ENCODE assay signal across 20 mouse cellular contexts in the genomic region with DNA sequence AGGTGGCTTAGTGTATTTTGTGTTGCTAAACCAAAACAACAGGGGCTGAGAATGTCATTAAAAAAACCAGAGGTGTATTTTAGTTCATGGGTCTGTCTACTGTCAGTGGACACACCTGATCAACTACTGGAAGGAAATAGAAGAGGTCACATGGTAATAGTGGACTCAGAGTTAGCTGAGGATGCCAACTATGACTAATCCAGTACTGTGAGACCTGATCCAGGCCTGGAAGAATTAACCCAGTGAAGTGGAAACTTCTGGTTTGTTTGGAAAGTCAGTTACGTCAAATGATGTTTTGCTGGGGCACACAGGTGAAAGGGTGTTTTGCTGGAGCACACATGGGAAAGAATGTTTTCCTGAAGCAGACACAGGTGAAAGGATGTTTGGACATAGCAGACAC. TPM values are rescaled to one million over a fixed set of nuclear protein-coding genes. Genes with fewer than 3 reads are reported as not detected.
DNase-seq lines count a peak whose midpoint lies in the region; ATAC-seq and TF ChIP-seq lines count a peak whose summit lies in the region.
"Had no signal": no experiment of that assay in that cellular context is flagged by ENCODE, and none has a peak within 500 bp of the region (broad histone marks: within the 10 kb centered on the region; RNA-seq: fewer than 3 reads in every experiment).

No protein-coding gene starts in this region.

- 60% methylated on average over 1 of the region's 1 CpGs for WGBS in kidney, adult 2 months
- WGBS in liver, adult 2 months, result 34% methylated on average over 1 of the region's 1 CpGs
- WGBS in liver, embryonic 12.5 days (ENCODE audit: insufficient replicate concordance), result 72% methylated on average over 1 of the region's 1 CpGs

- H3K4me1 ChIP-seq in kidney, adult 2 months (ENCODE audit: control insufficient read depth, insufficient read depth, low read length), result no peaks in the 10 kb centered on the region
- peaks cover 4% of the 10 kb centered on the region for H3K4me1 ChIP-seq in liver, adult 2 months (ENCODE audit: control insufficient read depth, insufficient read depth, low read length)
- no peaks in the 10 kb centered on the region for H3K4me1 ChIP-seq in liver, embryonic 12.5 days
- H3K4me1 ChIP-seq: forebrain, embryonic 13.5 days; forebrain, embryonic 15.5 days had no signal

- TF ChIP-seq CTCF in kidney, adult 2 months (conservative IDR thresholded peaks at IDR 0.05; ENCODE audit: insufficient read depth, insufficient read length, low read depth, low read length), result no peak
- no peak for TF ChIP-seq CTCF in liver, adult 2 months (IDR thresholded peaks at IDR 0.05; ENCODE audit: low read depth, low read length)

- H3K27me3 ChIP-seq in kidney, adult 2 months (replicated peaks; ENCODE audit: control insufficient read depth, insufficient read depth, low read length), result no peaks in the 10 kb centered on the region
- H3K27me3 ChIP-seq in liver, adult 2 months (ENCODE audit: control insufficient read depth, insufficient read depth, low read length), result no peaks in the 10 kb centered on the region
- H3K27me3 ChIP-seq in liver, embryonic 12.5 days (replicated peaks), result no peaks in the 10 kb centered on the region
- H3K27me3 ChIP-seq: embryonic facial prominence, embryonic 12.5 days; forebrain, embryonic 13.5 days; forebrain, embryonic 15.5 days had no signal

- no peaks in the 10 kb centered on the region for H3K36me3 ChIP-seq in kidney, adult 2 months (ENCODE audit: control insufficient read depth, insufficient read depth, low read length)
- H3K36me3 ChIP-seq in liver, adult 2 months (ENCODE audit: control insufficient read depth, insufficient read depth, low read length), result no peaks in the 10 kb centered on the region
- no peaks in the 10 kb centered on the region for H3K36me3 ChIP-seq in liver, embryonic 12.5 days
- H3K36me3 ChIP-seq: embryonic facial prominence, embryonic 10.5 days; embryonic facial prominence, embryonic 12.5 days; forebrain, embryonic 15.5 days had no signal

- H3K27ac ChIP-seq in kidney, adult 2 months (ENCODE audit: insufficient read depth, low read depth, low read length), result no peak overlapping the region
- peak overlapping the region; percentile 68 for H3K27ac ChIP-seq in liver, adult 2 months (replicated peaks; ENCODE audit: insufficient read depth, low read depth, low read length)
- H3K27ac ChIP-seq in liver, embryonic 12.5 days, result no peak overlapping the region
- H3K27ac ChIP-seq: embryonic facial prominence, embryonic 10.5 days; embryonic facial prominence, embryonic 12.5 days; forebrain, embryonic 13.5 days; forebrain, embryonic 15.5 days had no signal

- no peak for ATAC-seq in liver, embryonic 12.5 days
- ATAC-seq: forebrain, embryonic 13.5 days; forebrain, embryonic 15.5 days; forebrain, postnatal 0 days had no signal

- no peaks in the 10 kb centered on the region for H3K79me2 ChIP-seq in liver, adult 2 months (ENCODE audit: control insufficient read depth, insufficient read depth, low read length)

- no peak for TF ChIP-seq POLR2A in kidney, adult 2 months (IDR thresholded peaks at IDR 0.05; ENCODE audit: low read depth, low read length)
- TF ChIP-seq POLR2A in liver, adult 2 months (IDR thresholded peaks at IDR 0.05; ENCODE audit: extremely low read depth, insufficient read depth, low read length), result no peak

- no peak overlapping the region for H3K9ac ChIP-seq in liver, adult 2 months (ENCODE audit: low read depth, low read length)
- no peak overlapping the region for H3K9ac ChIP-seq in liver, embryonic 12.5 days
- H3K9ac ChIP-seq: embryonic facial prominence, embryonic 12.5 days; forebrain, embryonic 13.5 days; forebrain, embryonic 15.5 days; forebrain, postnatal 0 days had no signal

- no peaks in the 10 kb centered on the region for H3K9me3 ChIP-seq in liver, embryonic 12.5 days (replicated peaks)
- H3K9me3 ChIP-seq: embryonic facial prominence, embryonic 10.5 days; embryonic facial prominence, embryonic 12.5 days; forebrain, embryonic 13.5 days; forebrain, embryonic 15.5 days had no signal

- H3K4me2 ChIP-seq in liver, embryonic 12.5 days, result no peak overlapping the region
- H3K4me2 ChIP-seq: embryonic facial prominence, embryonic 12.5 days; forebrain, embryonic 13.5 days; forebrain, embryonic 15.5 days had no signal

- H3K4me3 ChIP-seq in kidney, adult 2 months (ENCODE audit: insufficient read depth, low read depth, low read length), result no peak overlapping the region
- H3K4me3 ChIP-seq in liver, adult 2 months (ENCODE audit: insufficient read depth, low read depth, low read length), result no peak overlapping the region
- no peak overlapping the region for H3K4me3 ChIP-seq in liver, embryonic 12.5 days
- H3K4me3 ChIP-seq: embryonic facial prominence, embryonic 10.5 days; embryonic facial prominence, embryonic 12.5 days; forebrain, embryonic 13.5 days; forebrain, embryonic 15.5 days had no signal

- DNase-seq in kidney, adult 2 months, result peak; percentile 41
- DNase-seq in kidney, adult 11 months, result no peak
- peak; percentile 96 for DNase-seq in liver, adult 2 months (ENCODE audit: extremely low read depth, low read depth, low spot score)
- peak; percentile 30 for DNase-seq in 3134 (ENCODE audit: extremely low read depth, insufficient read length, low spot score)
- DNase-seq in B cell, adult 2 months, result no peak
- DNase-seq: adrenal gland, adult 2 months; adrenal gland, postnatal 10 days; adrenal gland, postnatal 25 days; cerebellum, adult 11 months; cerebellum, adult 18-20 months; cerebellum, adult 8-10 months; cerebellum, adult 9-11 months; cerebellum, postnatal 25 days; forebrain, postnatal 0 days had no signal

RNA-seq across cellular contexts. Expression of a gene that starts 12.3 kb away (rescaled TPM):
- 7.5 and 7.6 TPM in 2 replicates for polyA plus RNA-seq in kidney, adult 2 months (2012; rRNA removed)
- total RNA-seq in liver, adult 2 months (2014; rRNA removed), result 6.9 and 13.2 TPM in 2 replicates
- polyA plus RNA-seq in liver, adult 2 months (2012; rRNA removed), result 30.6 and 34.8 TPM in 2 replicates
- 4.7 and 4.9 TPM in 2 replicates for polyA plus RNA-seq in liver, embryonic 12.5 days (2016; fragmentation: Nextera tagmentation; extraction: Ambion mirVana)
- total RNA-seq: MEL had no signal

Comparison
In these comparisons a context has a peak if more than half of its experiments do, and no peak if none do; other contexts are left out.
1. DNase-seq: peak in kidney, adult 2 months (single experiment), liver, adult 2 months (single experiment) and 3134 (single experiment); none in kidney, adult 11 months (single experiment) and B cell, adult 2 months (0 of 2).